Mouse (Mus musculus) gastrocnemius, postnatal 36 days (tissue): ENCODE measurements around the gene Xrcc2. TPM values are rescaled to one million over a fixed set of nuclear protein-coding genes. Genes with fewer than 3 reads are reported as not detected.

Source experiments
- DNase-seq, 2 experiments: peaks; one replicate each; pipeline ENCODE4 v3.0.0; 2022
- intact Hi-C: fragments of 180-260 bp; cut with DNase I; formaldehyde crosslinking; loops from one replicate; pipeline ENCODE4 v1.15.1; 2025
- total RNA-seq, 2 experiments: library from RNA; stranded (reverse); gene quantifications; 2 replicates each; pipeline ENCODE4 v1.2.3; 2021

Xrcc2 gene
- total RNA-seq, 2 experiments from 2014 or later, result 2.5 to 2.9 TPM

- intact Hi-C loops, result no loop called here
- no peak for DNase-seq
These were observed 33.7 kb downstream of the Xrcc2 start for GRCm38 (mm10) chr5:25671696-25672520.

GRCm38 (mm10) chr5:25671051-25671450 is 34.6 kb downstream of the Xrcc2 start:
- no peak for DNase-seq
- intact Hi-C loops, result no loop called here

DNA sequence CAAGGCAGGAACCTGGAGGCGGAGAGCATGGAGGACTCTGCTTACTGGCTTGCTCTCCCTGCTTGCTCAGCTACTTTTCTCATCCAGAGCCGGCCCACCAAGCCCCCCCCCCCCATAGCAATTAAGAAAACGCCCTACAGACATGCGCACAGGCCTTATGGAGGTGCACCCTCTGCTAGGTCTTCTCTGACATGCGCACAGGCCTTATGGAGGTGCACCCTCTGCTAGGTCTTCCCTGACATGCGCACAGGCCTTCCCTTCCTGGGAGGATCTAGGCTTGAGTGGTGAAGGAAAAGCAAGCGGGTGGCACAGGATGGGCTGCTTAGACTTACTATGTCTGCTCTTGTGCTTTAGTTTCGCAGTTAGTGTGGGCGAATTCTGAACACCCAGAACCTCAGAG is 37.3 kb downstream of the Xrcc2 start:
- no peak for DNase-seq
- intact Hi-C loops, result no loop called here

GRCm38 (mm10) chr5:25666684-25667083 is 38.9 kb downstream of the Xrcc2 start:
- no peak for DNase-seq
- intact Hi-C loops, result no loop called here

DNA sequence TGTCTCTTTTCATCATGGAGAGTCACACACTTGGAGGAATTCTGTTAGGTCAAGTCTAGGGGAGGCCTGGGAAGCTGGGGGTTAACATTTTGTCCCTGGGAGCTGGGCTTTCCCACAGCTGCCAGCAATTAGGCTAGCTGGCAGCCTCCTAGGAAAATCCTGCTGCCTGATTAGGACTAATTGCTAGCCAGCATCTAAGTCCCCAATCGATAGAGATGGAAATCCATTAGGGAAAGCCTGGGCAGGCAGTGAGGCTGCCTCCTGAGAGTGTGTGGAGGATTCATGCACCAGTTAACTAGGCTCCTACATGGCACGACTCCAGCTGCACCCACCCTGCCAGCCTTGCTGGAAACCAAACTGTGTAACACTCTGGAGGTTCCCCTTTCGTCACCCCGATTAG is 39.5 kb downstream of the Xrcc2 start:
- peak in 1 of 2 experiments; percentile 11 for DNase-seq
- intact Hi-C loops, result no loop called here

GRCm38 (mm10) chr5:25665516-25665915 is 40.1 kb downstream of the Xrcc2 start:
- DNase-seq, result no peak
- intact Hi-C loops, result no loop called here

DNA sequence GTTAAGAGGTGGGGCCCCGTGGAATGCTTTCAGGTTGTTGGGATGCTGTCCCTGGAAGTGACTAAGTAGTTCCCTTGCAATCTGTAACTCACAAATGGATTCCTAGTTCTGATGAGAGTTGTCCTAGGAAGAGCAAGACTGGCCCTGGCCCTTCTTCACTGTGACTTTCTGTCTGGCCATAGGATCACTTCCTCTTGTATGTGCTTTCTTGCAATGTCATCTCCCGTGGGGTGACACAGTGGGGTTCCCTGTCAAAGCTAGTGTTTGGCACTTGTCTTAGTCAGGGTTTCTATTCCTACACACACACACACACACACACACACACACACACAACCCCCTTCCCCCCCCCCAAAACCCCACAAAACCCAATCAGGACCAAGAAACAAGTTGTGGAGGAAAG is 42.5 kb downstream of the Xrcc2 start:
- no peak for DNase-seq
- intact Hi-C loops, result no loop called here

DNA sequence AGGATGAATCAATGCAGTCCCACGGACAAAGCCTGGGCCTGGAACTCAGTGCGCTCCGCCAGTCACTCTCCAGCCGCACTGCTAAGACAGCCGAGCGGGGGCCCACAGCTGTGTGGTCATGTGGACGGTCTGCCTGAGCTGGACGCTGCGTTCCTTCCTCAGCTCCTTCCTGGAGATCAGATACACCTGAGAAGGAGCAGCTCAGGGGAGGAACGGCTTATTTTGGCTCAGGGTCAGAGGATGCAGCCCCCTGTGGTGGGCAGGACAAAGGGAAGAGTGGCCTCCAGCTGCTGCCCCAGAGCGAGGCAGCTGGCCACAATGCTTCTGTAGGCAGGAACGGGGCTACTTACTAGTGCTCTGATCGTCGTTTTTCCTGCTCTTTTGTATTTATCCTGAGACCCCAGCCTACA is 51.0 kb downstream of the Xrcc2 start:
- intact Hi-C loops, result no loop called here
- no peak for DNase-seq

DNA sequence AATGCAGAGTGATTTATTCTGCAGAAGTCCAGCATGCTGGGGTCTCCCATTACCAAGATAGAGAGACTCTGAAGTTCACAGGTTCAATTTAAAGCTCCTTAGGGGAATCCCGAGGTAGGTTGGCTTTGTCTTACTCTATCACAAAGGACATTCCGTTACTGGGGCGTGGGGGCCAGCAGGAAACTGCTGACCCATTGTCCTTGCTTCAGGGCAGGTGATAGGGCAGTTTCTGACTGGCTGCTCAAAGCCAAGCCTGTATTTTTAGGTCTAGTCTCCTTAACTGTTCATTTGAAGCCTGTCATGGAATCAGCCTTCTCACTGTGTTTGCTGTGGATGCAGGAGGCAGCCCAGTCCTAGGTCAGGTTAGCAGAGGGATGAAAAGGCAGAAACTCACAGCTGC is 52.2 kb downstream of the Xrcc2 start:
- intact Hi-C loops, result no loop called here

DNA sequence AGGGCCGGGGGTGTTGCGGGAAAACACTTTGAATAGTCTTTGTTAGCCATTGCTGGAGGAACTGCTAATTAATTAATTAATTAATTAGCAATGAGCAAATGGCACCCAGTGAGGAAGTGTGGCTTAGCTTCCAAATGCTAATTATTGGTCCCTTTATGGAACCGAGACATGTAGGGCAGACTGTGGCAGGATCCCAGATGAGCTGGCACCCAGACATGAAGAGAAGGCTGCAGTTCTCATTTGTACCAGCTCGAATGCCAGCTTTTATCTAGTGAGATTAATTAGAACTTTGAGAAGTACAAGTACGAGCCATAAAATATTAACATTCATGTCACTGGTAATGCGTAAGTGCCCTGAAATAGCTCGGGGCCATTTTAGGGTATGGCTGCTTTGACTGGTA is 53.2 kb downstream of the Xrcc2 start:
- intact Hi-C loops, result no loop called here
- DNase-seq, result no peak

More for the DNA sequence above, 52.2 kb downstream of the Xrcc2 start:
- DNase-seq, result no peak

DNA sequence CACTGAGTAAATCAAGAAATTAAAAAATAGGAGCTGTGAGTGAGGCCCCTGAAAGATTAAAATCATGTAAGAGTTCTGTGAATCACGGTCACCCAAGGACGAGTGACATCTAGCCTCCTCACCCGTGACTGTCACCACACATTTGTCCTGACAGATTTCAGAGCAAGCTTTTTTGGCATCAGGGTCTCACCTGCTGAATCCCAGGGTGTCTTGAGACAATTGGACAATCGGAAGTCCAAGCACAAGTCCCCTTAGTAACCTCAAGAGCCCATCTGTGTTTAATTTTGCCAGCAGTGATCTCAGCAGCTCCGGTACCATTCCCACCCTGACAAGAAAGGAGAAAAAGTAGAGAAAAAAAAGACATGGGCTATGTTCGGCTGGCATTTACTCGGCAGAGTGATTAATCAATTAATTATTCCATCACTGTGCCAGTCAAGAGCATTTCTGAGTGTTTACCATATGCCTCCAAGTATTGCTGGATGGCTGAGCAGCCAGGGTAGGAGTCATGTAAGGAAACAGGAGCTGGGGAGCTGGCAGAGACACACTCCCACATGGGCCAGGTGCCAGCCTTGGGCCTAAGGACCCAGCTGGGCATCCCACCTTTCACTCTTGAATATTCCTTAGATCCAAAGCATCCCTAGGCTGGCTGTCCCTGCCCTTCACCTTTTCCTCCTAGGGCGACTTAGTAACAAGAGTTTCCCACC is 59.8 kb downstream of the Xrcc2 start:
- no peak for DNase-seq
- intact Hi-C loops, result no loop called here

GRCm38 (mm10) chr5:25644509-25644908 is 61.1 kb downstream of the Xrcc2 start:
- DNase-seq, result no peak
- intact Hi-C loops, result no loop called here

DNA sequence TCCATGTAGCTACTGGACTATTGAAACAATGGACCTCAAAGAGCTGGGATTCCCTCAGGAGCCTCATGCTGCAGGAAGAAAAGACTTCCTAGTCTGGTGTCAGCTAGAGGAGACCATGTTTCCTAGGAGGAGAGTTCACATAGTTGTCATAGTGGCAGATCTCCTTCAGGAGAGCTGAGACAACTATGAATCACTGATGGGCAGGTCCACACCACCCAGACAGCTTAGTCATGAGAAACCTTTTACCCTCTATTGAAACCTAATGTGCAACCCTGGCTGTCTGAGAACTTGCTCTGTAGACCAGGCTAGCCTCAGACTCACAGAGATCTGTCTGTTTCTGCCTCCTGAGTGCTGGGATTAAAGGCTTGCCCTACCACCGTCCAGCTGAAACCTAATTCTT is 62.9 kb downstream of the Xrcc2 start:
- no peak for DNase-seq
- intact Hi-C loops, result no loop called here

Other genes with a start within 250 kb of the Xrcc2 start
- gene Kmt2c, start 207.0 kb downstream of the Xrcc2 start, total RNA-seq, result 10 to 100 TPM; 26.8 to 31.2 TPM
- under 1 TPM in 1 of 2 experiments, not detected in 1; 0.13 TPM for gene Cct8l1, start 189.8 kb downstream of the Xrcc2 start, total RNA-seq
- 1 to 10 TPM; 1.7 to 6.6 TPM for gene Actr3b, start 54.2 kb upstream of the Xrcc2 start, total RNA-seq
- not detected for gene Gm21663, start 236.6 kb upstream of the Xrcc2 start, total RNA-seq
- gene Gm21671, start 248.6 kb upstream of the Xrcc2 start, total RNA-seq, result not detected